Mouse (Mus musculus): Measurements from ENCODE around the gene Egfem1. TPM values are rescaled to one million over a fixed set of nuclear protein-coding genes. Genes with fewer than 3 reads are reported as not detected.

Gene Egfem1
- polyA plus RNA-seq, 1 experiment from 2014 or later, result 2.6 TPM

DNA sequence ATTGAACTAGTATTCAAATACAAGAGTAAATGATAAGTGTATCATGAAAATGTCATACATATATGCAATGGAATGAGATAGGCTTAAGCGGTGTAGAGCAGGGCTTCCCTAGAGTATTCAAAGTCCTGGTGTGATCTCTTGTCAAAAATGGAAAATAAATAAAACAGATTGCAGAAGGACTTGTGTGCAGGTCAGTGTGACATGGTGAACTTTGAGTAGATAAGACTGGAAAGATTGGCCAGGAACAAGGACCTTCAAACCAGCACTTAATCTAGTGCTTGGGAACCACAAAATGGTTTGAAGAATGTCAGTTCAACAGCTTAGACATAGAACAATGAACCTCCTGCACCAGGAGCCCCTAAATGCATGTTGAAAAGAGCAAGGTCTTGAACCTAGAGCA lies 649.7 kb downstream of the Egfem1 start:
- Histone ChIP-seq H3K4me3 (no peak overlapping the region), H3K4me1 (peaks cover 16% of the 10 kb centered on the region), H3K36me3 (no peaks in the 10 kb centered on the region), H3K27me3 (ENCODE audit: low read depth, poor library complexity, severe bottlenecking) (peaks cover 5% of the 10 kb centered on the region; the same call in 1 of the 2 replicates), H3K9me3 (replicated peaks) (no peaks in the 10 kb centered on the region), H3K27ac (no peak overlapping the region)
- WGBS, result 96% methylated on average over 1 of the region's 1 CpGs
- no peak for DNase-seq (ENCODE audit: low spot score)

DNA sequence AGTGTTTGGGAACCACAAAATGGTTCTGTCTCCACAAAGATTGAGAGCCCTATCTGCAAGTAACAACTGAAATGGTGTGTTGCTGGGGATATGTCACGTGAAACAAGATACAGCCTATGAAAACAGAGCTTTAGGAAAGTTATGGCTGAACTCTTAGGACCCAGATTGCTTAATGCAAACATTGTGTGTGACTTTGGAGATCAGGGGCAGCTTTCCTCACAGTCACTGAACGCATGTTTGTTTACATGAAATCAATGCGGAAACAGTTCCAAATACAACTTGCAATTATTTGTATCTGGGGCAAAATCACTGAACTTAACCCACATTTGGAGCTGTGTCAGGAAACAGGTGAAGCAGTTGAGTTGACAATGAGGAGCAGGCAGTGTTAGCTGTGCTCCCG lies 650.8 kb downstream of the Egfem1 start:
- DNase-seq (ENCODE audit: low spot score), result no peak
- WGBS, result 71% methylated on average over 4 of the region's 4 CpGs
- Histone ChIP-seq H3K27me3 (ENCODE audit: low read depth, poor library complexity, severe bottlenecking) (peaks cover 5% of the 10 kb centered on the region; the same call in 1 of the 2 replicates), H3K27ac (no peak overlapping the region), H3K4me1 (peaks cover 16% of the 10 kb centered on the region), H3K9me3 (replicated peaks) (no peaks in the 10 kb centered on the region), H3K4me3 (no peak overlapping the region), H3K36me3 (no peaks in the 10 kb centered on the region)

DNA sequence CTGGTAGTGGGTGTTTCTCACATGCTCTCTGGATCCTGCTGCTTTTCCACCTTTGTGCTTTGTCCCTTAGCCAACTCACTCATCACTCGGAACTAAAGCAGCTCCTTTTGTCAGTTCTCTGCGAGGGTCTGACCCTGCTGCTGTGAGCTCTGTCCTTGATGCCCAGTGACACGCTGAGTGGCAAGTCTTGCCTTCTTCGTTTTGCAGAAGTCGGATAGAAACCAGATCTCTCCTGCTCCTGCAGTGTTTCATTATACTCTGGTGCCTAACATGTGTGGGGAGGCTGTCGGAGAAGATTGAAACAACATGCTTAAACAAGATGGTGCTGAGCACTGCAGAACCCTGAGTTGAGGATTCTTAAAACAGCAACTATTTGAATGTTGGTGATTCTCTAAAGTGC lies 652.4 kb downstream of the Egfem1 start:
- peaks cover 16% of the 10 kb centered on the region for H3K4me1 ChIP-seq
- H3K9me3 ChIP-seq (replicated peaks), result no peaks in the 10 kb centered on the region
- H3K27me3 ChIP-seq (ENCODE audit: low read depth, poor library complexity, severe bottlenecking), result no peaks in the 10 kb centered on the region
- peak; percentile 52 for DNase-seq (ENCODE audit: low spot score)
- H3K27ac ChIP-seq, result peak overlapping the region; percentile 67
- 31% methylated on average over 6 of the region's 6 CpGs for WGBS
- H3K4me3 ChIP-seq, result no peak overlapping the region
- H3K36me3 ChIP-seq, result no peaks in the 10 kb centered on the region

DNA sequence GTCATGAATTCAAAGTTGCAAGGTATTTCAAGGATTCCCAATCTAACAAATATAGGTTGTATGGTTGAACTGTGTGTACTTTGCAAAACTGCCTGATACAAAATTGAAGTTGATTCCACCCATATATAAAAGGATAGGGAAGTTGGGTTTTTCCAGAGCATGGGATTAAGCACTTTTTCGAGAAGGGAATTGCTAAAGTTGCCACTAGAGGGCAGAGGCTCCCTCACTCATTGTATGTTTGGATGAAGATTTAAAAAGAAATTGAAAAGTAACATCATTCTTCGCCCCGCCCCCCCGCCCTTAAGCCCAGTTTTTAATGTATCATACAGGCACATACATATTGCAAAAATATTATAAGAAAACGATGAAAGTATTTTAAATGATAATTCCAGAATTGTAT lies 657.5 kb downstream of the Egfem1 start:
- Histone ChIP-seq H3K4me3 (no peak overlapping the region), H3K9me3 (replicated peaks) (no peaks in the 10 kb centered on the region), H3K27me3 (ENCODE audit: low read depth, poor library complexity, severe bottlenecking) (no peaks in the 10 kb centered on the region), H3K36me3 (no peaks in the 10 kb centered on the region), H3K4me1 (peaks cover 9% of the 10 kb centered on the region), H3K27ac (no peak overlapping the region)
- no peak for DNase-seq (ENCODE audit: low spot score)
- WGBS, result 38% methylated on average over 5 of the region's 5 CpGs

MicroRNA genes within 50 kb of the gene (microRNA counts, 519-probe panel; counts per million panel counts)
- 684 counts per million, percentile 72 among the panel's probes with 10 or more counts for microRNA mmu-miR-551b

Small RNA genes lying within 50 kb of the gene (microRNA-seq; reads per million reads assigned to microRNA genes)
- gene Mir21b (not detected), gene Mir551b (not detected)

Other genes with a start within 250 kb of the Egfem1 start
- not detected in 2 replicates for gene Gm1527, start 189.4 kb upstream of the Egfem1 start, polyA plus RNA-seq (2016; fragmentation: Nextera tagmentation; extraction: Ambion mirVana)

All from limb, embryonic 10.5 days (tissue).